Mouse (Mus musculus): ENCODE data around the gene Rbm41. TPM values are rescaled to one million over a fixed set of nuclear protein-coding genes. Genes with fewer than 3 reads are reported as not detected.

Rbm41 gene
- polyA plus RNA-seq, 1 experiment from 2014 or later: 8.0 TPM

DNA sequence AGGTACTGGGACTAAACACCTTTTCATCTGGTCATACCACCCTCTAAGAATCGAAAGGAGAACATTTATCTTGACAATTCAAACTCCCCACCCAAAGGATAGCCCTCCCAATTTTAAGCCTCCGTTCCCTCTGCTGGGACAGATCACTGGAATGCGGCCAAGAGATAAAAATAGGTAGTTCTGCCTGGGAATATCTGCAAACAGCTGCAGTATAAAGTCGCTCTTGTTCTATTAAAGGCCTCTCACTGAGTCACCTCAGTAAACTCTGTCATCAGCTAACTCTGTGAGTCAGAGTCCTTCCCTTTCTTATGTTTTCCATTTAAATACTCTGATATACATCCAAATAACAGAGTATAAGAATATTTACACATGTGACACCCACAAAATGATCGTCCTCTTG, 139.0 kb downstream of the Rbm41 start:
- 81% methylated on average over 5 of the region's 5 CpGs for WGBS
- Histone ChIP-seq H3K4me2 (replicated peaks) (no peak overlapping the region), H3K27me3 (peaks cover 3% of the 10 kb centered on the region; the same call in 1 of the 2 replicates), H3K27ac (no peak overlapping the region), H3K9me3 (replicated peaks) (no peaks in the 10 kb centered on the region), H3K9ac (no peak overlapping the region), H3K4me1 (no peaks in the 10 kb centered on the region), H3K4me3 (no peak overlapping the region), H3K36me3 (no peaks in the 10 kb centered on the region)
- no peak for ATAC-seq (ENCODE audit: low FRiP score)

DNA sequence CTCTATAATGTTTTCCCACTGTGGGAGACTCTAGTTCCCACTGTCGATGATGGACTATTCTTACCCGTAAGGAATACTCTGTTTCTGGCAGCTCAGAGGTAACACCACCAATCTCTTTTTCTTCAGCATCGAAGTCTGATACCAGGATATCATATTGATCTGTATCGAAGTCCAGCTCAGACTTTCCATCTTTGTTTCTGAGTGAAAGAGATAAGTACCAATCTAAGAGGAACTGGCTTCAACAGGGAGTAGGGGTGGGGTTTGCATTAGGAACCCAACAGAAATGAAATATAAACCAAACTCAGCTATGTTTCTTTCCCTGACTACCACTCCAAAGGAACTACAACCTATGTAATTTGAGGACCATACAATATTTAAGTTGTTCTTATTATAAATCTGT, 143.6 kb downstream of the Rbm41 start:
- WGBS: 83% methylated on average over 4 of the region's 4 CpGs
- Histone ChIP-seq H3K4me2 (replicated peaks) (no peak overlapping the region), H3K36me3 (no peaks in the 10 kb centered on the region), H3K27ac (no peak overlapping the region), H3K4me3 (no peak overlapping the region), H3K9ac (no peak overlapping the region), H3K9me3 (replicated peaks) (no peaks in the 10 kb centered on the region), H3K4me1 (no peaks in the 10 kb centered on the region), H3K27me3 (no peaks in the 10 kb centered on the region)
- no peak for ATAC-seq (ENCODE audit: low FRiP score)

DNA sequence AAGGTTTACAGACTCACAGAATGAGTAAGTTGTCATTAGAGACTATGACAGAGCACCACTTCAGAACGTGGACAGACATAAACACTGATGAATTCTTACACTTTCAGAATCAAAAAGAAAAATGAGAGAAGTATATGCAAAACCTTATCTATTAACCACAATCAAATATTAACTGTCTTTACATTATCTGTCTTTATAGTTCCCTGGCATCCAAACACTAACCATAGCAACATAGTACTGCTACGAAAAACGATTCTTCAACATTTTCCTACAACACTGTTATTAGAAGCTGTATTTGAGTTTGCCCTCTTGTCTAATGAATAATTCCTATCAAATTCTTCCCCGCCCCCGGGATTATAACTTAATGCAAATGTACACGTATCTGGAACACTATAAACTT, 157.3 kb downstream of the Rbm41 start:
- no peak for ATAC-seq (ENCODE audit: low FRiP score)

More for the DNA sequence above, 157.3 kb downstream of the Rbm41 start:
- Histone ChIP-seq H3K9me3 (replicated peaks) (no peaks in the 10 kb centered on the region), H3K36me3 (no peaks in the 10 kb centered on the region), H3K4me1 (no peaks in the 10 kb centered on the region), H3K9ac (no peak overlapping the region), H3K4me3 (no peak overlapping the region), H3K27me3 (no peaks in the 10 kb centered on the region), H3K27ac (no peak overlapping the region), H3K4me2 (replicated peaks) (no peak overlapping the region)
- WGBS: 81% methylated on average over 6 of the region's 6 CpGs

Other genes starting within 250 kb of the Rbm41 start
- gene Ripply1, start 216.2 kb downstream of the Rbm41 start, polyA plus RNA-seq (2016; fragmentation: Nextera tagmentation; extraction: Ambion mirVana): not detected in 2 replicates
- gene Cldn2, start 197.8 kb downstream of the Rbm41 start, polyA plus RNA-seq (2016; fragmentation: Nextera tagmentation; extraction: Ambion mirVana): 0.53 and 0.68 TPM in 2 replicates
- gene Morc4, start 126.9 kb downstream of the Rbm41 start, polyA plus RNA-seq (2016; fragmentation: Nextera tagmentation; extraction: Ambion mirVana): 8.2 and 8.9 TPM in 2 replicates
- gene Nup62cl, start 64.1 kb upstream of the Rbm41 start, polyA plus RNA-seq (2016; fragmentation: Nextera tagmentation; extraction: Ambion mirVana): 1.7 and 1.9 TPM in 2 replicates
- gene Pih1h3b, start 64.3 kb upstream of the Rbm41 start, polyA plus RNA-seq (2016; fragmentation: Nextera tagmentation; extraction: Ambion mirVana): not detected in 2 replicates

Measured in hindbrain, embryonic 12.5 days (tissue).